Mouse (Mus musculus): Measurements from ENCODE around the gene Macrod2.

The Macrod2 gene

GRCm38 (mm10) chr2:141834156-141834782 is 1439.2 kb downstream of the Macrod2 start:
- no peak for DNase-seq (ENCODE audit: low read depth, low spot score)

GRCm38 (mm10) chr2:141844408-141845175 is 1449.5 kb downstream of the Macrod2 start:
- DNase-seq (ENCODE audit: low read depth, low spot score) = no peak

GRCm38 (mm10) chr2:141859220-141859619 is 1464.1 kb downstream of the Macrod2 start:
- DNase-seq (ENCODE audit: low read depth, low spot score) = no peak

GRCm38 (mm10) chr2:141861679-141862268 is 1466.7 kb downstream of the Macrod2 start:
- no peak for DNase-seq (ENCODE audit: low read depth, low spot score)

- DNase-seq (ENCODE audit: low read depth, low spot score) = no peak
These were observed 1467.6 kb downstream of the Macrod2 start for GRCm38 (mm10) chr2:141862531-141863265.

GRCm38 (mm10) chr2:141863628-141864165 is 1468.6 kb downstream of the Macrod2 start:
- DNase-seq (ENCODE audit: low read depth, low spot score) = no peak

- peak; percentile 13 for DNase-seq (ENCODE audit: low read depth, low spot score)
These were observed 1475.8 kb downstream of the Macrod2 start for GRCm38 (mm10) chr2:141870930-141871329.

- DNase-seq (ENCODE audit: low read depth, low spot score) = no peak
These were observed 1481.2 kb downstream of the Macrod2 start for GRCm38 (mm10) chr2:141876155-141876851.

GRCm38 (mm10) chr2:141876958-141877357 is 1481.8 kb downstream of the Macrod2 start:
- DNase-seq (ENCODE audit: low read depth, low spot score) = no peak

GRCm38 (mm10) chr2:141878473-141878872 is 1483.4 kb downstream of the Macrod2 start:
- DNase-seq (ENCODE audit: low read depth, low spot score) = no peak

- DNase-seq (ENCODE audit: low read depth, low spot score) = no peak
These were observed 1484.6 kb downstream of the Macrod2 start for GRCm38 (mm10) chr2:141879711-141880110.

GRCm38 (mm10) chr2:141886694-141887474 is 1491.8 kb downstream of the Macrod2 start:
- no peak for DNase-seq (ENCODE audit: low read depth, low spot score)

GRCm38 (mm10) chr2:141889497-141889896 is 1494.4 kb downstream of the Macrod2 start:
- no peak for DNase-seq (ENCODE audit: low read depth, low spot score)

- no peak for DNase-seq (ENCODE audit: low read depth, low spot score)
These were observed 1502.8 kb downstream of the Macrod2 start for GRCm38 (mm10) chr2:141897951-141898350.

- DNase-seq (ENCODE audit: low read depth, low spot score) = no peak
These were observed 1516.8 kb downstream of the Macrod2 start for GRCm38 (mm10) chr2:141911831-141912447.

GRCm38 (mm10) chr2:141913486-141913885 is 1518.4 kb downstream of the Macrod2 start:
- DNase-seq (ENCODE audit: low read depth, low spot score) = no peak

- DNase-seq (ENCODE audit: low read depth, low spot score) = no peak
These were observed 1518.8 kb downstream of the Macrod2 start for GRCm38 (mm10) chr2:141913894-141914293.

- no peak for DNase-seq (ENCODE audit: low read depth, low spot score)
These were observed 1525.4 kb downstream of the Macrod2 start for GRCm38 (mm10) chr2:141920377-141920992.

- no peak for DNase-seq (ENCODE audit: low read depth, low spot score)
These were observed 1540.0 kb downstream of the Macrod2 start for GRCm38 (mm10) chr2:141935130-141935529.

Data from retina, postnatal 7 days (tissue).